Mouse (Mus musculus) embryonic facial prominence, embryonic 12.5 days (tissue): Measurements from ENCODE around the gene Zfp672. TPM values are rescaled to one million over a fixed set of nuclear protein-coding genes. Genes with fewer than 3 reads are reported as not detected.
"Not testable (repeated sequence)": the region's sequence is repeated elsewhere in the genome, so short reads cannot be mapped to it uniquely, and the experiment has no call there.

Experiments used
- ATAC-seq: fragments of 200-750 bp; cut with Nextera tagmentation; 2 replicates; pipeline ENCODE4 v1.8.0; 2017; ENCODE audit not compliant: insufficient number of reproducible peaks, insufficient read depth, low FRiP score, low TSS enrichment
- H3K27ac ChIP-seq: fragments of 300-500 bp; sonication (generic); 2 replicates; pipeline ENCODE4 v1.5.1; 2016; ENCODE audit warnings: mild to moderate bottlenecking
- H3K27me3 ChIP-seq: fragments of 300-500 bp; sonication (generic); 2 replicates; pipeline ENCODE4 v1.6.1; 2016; ENCODE audit warnings: mild to moderate bottlenecking, moderate library complexity
- H3K36me3 ChIP-seq: fragments of 300-500 bp; sonication (generic); 2 replicates; pipeline ENCODE4 v1.6.1; 2016; ENCODE audit warnings: mild to moderate bottlenecking
- H3K4me1 ChIP-seq: fragments of 300-500 bp; sonication (generic); 2 replicates; pipeline ENCODE4 v1.6.1; 2016
- H3K4me2 ChIP-seq: fragments of 300-500 bp; sonication (generic); replicated peaks from 2 replicates; pipeline ENCODE4 v1.6.1; 2016; ENCODE audit warnings: mild to moderate bottlenecking, moderate library complexity
- H3K4me3 ChIP-seq: fragments of 300-500 bp; sonication (generic); 2 replicates; pipeline ENCODE4 v1.5.1; 2016; ENCODE audit warnings: mild to moderate bottlenecking
- H3K9ac ChIP-seq: fragments of 300-500 bp; sonication (generic); 2 replicates; pipeline ENCODE4 v1.6.1; 2016; ENCODE audit warnings: mild to moderate bottlenecking, moderate library complexity
- H3K9me3 ChIP-seq: fragments of 300-500 bp; sonication (generic); 2 replicates; pipeline ENCODE4 v1.6.1; 2016; ENCODE audit warnings: mild to moderate bottlenecking, moderate library complexity
- WGBS: fragments of 180-500 bp; shearing (Covaris S2); methylation state at CpG from one replicate; pipeline ENCODE4 v1.1.7; 2016; 5-methylcytosine and 5-hydroxymethylcytosine counted together
- polyA plus RNA-seq: library from polyadenylated mRNA; unstranded; fragments of >200 nt; fragmentation: Nextera tagmentation; extraction: Ambion mirVana; gene quantifications from 2 replicates; pipeline ENCODE4 v1.2.1, GENCODE M21; 2016

Gene Zfp672
- 38.7 and 40.8 TPM in 2 replicates for polyA plus RNA-seq

DNA sequence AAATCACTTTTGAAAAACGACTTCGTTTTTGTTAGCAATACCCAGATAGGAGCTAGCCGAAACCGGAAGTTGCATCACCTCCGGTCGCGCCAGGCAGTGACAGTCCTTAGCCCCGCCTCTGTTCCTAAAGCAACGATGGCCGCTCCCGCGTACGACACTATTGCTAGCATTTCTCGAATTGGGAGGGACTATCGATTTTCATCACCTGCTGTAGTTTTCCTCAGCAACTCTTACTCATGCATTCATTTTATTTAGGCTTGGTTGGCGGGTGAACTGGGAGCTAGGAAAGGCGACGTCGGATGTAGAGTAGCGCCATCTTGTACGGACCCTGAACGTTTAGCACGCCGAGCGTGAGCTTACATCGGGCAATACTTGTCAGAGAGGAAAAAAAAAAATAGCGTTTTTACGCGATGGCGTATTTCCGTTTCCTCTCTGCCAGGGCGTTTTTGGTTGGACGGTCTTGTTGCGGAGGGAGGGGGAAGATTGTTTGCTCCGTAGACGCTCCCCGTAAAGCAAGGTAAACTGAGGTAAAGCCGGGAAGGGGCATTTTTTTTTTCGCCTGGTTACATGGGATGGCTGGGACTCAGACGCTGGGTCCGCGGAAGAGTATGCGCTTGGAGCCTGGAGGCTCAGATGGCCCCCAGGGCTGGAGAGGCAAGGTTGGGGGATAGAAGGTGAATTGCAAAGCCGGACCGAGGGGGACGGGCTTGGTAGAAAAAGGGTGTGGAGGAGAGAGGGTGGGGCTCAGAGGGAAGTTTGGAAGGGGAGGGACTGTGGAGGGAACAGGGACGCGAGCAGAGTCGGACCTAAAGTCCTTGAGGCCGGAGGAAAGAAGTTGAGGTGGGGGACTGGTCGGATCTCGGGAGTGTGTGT lies at the start of gene Zfp672, which contains the start of gene Sh3bp5l:
Gene Zfp672, minus strand, starts transcription at position 64 of the 873 bp plus-strand sequence.
Gene Sh3bp5l, plus strand, starts transcription at position 449 of the 873 bp plus-strand sequence.
- Histone ChIP-seq H3K4me2 (peak within 1 kb of the TSS; percentile 95), H3K36me3 (peaks cover 23% of the 10 kb centered on the region), H3K9ac (peak within 1 kb of the TSS; percentile 83), H3K27ac (peak within 1 kb of the TSS; percentile 63), H3K4me1 (peaks cover 25% of the 10 kb centered on the region), H3K27me3 (no peaks in the 10 kb centered on the region), H3K4me3 (peak within 1 kb of the TSS; percentile 79), H3K9me3 (no peaks in the 10 kb centered on the region)
- peak; percentile 87 for ATAC-seq
- WGBS: under 1% methylated on average over 52 of the region's 52 CpGs

DNA sequence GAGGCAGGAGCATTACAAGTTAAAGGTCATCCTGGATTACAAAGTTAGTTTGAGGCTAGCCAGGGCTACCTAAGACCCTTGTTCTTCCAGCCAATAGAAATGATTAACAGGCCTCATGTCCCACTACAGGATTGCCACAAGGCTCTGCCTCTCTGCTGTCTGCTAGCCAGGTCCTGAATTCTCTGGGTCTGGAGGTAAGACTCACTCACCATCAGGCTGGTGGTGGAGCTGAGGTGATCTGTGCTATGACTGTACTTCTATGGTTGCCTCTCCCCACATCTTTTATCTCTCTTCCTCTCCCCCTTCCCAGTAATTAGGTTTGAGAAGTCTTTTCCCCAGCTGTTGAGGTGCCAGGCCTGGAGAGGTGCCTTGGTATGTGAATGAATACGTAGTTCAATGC lies 49.4 kb upstream of the Zfp672 start:
- Histone ChIP-seq H3K27ac (no peak overlapping the region), H3K9ac (no peak overlapping the region), H3K4me1 (no peaks in the 10 kb centered on the region), H3K4me2 (no peak overlapping the region), H3K27me3 (no peaks in the 10 kb centered on the region), H3K36me3 (no peaks in the 10 kb centered on the region), H3K9me3 (no peaks in the 10 kb centered on the region), H3K4me3 (no peak overlapping the region)
- 93% methylated on average over 1 of the region's 1 CpGs for WGBS
- ATAC-seq: no peak

DNA sequence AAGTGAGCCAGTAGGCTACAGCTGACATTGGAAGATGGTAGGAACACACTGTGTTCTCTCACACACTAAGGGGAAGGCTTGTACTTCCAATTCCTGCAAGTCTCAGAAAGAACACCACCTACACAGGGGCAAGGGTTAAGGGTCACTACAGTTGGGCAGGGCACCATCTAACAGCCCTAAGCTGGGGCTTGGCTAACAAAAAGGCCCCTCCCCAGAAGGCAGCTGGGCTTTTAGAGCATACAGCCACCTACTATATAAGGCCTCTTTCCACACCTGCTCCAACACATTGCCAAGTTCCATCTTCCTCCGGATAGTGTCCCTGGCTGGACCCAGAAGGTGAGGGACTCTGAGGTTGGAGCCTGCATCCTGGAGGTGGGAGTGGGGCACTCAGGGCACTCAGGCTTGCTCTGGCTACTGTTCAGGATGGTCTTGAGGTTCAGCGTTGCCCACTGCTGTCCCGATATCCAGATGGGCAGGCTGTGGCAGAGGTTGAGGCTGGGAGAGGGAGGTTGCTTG lies 48.7 kb upstream of the Zfp672 start, which contains the start of gene Lypd8:
Gene Lypd8, plus strand, starts transcription at position 281 of the 516 bp plus-strand sequence.
- no peak for ATAC-seq
- no peak within 1 kb of the TSS for H3K4me2 ChIP-seq
- no peaks in the 10 kb centered on the region for H3K9me3 ChIP-seq
- no peaks in the 10 kb centered on the region for H3K27me3 ChIP-seq
- 88% methylated on average over 3 of the region's 3 CpGs for WGBS
- H3K4me1 ChIP-seq: no peaks in the 10 kb centered on the region
- H3K9ac ChIP-seq: no peak within 1 kb of the TSS
- H3K27ac ChIP-seq: no peak within 1 kb of the TSS
- H3K36me3 ChIP-seq: no peaks in the 10 kb centered on the region
- no peak within 1 kb of the TSS for H3K4me3 ChIP-seq

DNA sequence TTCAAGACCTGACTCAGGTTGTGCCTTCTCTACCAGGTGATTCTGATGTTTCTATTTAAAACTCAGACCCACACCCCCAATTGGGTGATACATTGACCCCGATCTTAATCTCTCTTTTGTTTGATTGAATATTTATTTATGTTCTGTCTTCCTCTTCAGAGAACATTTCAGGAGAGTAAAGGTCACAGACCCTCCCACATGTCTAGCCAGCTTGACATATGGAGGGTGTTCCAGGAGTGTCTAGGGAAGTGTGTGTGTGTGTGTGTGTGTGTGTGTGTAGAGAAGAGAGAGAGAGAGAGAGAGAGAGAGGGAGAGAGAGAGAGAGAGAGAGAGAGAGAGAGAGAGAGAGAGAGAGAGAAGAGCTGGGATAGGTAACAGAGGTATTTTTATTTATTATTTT lies 47.5 kb upstream of the Zfp672 start:
- no peaks in the 10 kb centered on the region for H3K27me3 ChIP-seq
- 77% methylated on average over 1 of the region's 1 CpGs for WGBS

DNA sequence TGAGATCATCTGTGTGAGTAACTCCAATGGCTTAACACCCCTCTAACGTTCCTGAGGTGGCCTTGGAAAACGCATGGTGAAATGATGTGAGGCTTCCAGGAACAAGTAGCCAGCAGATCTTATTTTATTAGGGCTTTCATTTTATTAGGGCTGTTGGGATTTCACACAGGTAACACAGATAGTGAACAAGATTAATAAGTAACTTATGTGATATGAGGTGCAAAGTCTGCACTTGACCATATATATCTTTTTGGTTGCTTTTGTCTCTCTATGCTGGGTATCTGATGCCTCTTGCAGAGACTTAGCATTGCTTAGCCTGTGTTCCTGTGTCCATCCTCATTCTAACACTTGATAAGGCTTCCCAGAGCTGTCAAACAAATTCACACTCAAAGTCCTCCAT lies 47.1 kb upstream of the Zfp672 start:
- no peak overlapping the region for H3K4me2 ChIP-seq
- no peak overlapping the region for H3K27ac ChIP-seq
- ATAC-seq: no peak
- no peaks in the 10 kb centered on the region for H3K4me1 ChIP-seq
- H3K9ac ChIP-seq: no peak overlapping the region
- H3K9me3 ChIP-seq: no peaks in the 10 kb centered on the region
- 84% methylated on average over 2 of the region's 2 CpGs for WGBS
- no peaks in the 10 kb centered on the region for H3K27me3 ChIP-seq
- H3K36me3 ChIP-seq: no peaks in the 10 kb centered on the region
- H3K4me3 ChIP-seq: no peak overlapping the region

More for the DNA sequence above, 47.5 kb upstream of the Zfp672 start:
- ATAC-seq: no peak
- Histone ChIP-seq H3K4me1 (no peaks in the 10 kb centered on the region), H3K4me3 (no peak overlapping the region), H3K9me3 (no peaks in the 10 kb centered on the region), H3K36me3 (no peaks in the 10 kb centered on the region), H3K4me2 (no peak overlapping the region), H3K9ac (no peak overlapping the region), H3K27ac (no peak overlapping the region)

DNA sequence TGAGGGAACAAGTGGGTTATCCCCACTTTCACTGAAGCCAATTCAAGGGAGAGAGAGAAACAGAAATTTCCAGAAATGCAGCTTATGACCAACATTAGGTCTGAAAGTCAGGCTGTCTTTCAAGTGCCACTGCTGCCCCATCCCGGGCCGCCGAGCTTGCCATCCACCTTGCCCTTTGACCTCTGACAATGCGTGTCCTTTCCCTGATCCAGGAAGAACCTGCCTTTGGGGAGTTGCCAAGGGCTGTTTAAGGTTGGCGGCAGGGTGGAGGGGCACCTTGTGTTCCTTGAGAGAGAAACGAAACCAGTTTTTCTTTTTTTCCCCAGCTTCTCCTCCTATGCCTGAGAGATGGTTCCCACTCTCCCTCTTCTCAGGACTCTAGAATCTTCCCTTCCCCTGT lies 36.1 kb upstream of the Zfp672 start:
- H3K9ac ChIP-seq, H3K27ac ChIP-seq, H3K9me3 ChIP-seq, ATAC-seq, H3K27me3 ChIP-seq, H3K4me2 ChIP-seq, H3K4me3 ChIP-seq, H3K4me1 ChIP-seq, H3K36me3 ChIP-seq: not testable (repeated sequence)
- no CpG with 5 or more reads among the region's 6 CpGs for WGBS

DNA sequence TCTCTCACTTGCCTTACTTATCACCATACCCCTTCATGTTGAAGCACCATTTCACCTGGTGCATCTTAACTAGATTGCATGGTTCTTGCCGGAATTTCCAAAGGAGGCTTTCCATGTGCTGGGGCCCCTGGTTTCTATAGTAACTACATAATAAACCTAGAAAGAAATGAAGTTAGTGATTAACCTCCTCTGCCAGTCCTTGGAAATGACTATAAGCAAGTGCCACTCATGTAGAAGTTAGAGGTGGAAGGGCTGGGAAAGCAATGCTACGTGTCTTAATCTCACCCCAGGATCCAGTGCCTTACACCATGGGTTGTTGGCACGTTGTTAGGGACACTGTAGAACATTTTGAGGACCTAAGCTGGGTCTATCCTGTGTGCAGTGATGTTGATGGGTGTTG lies 34.3 kb upstream of the Zfp672 start:
- Histone ChIP-seq H3K36me3 (no peaks in the 10 kb centered on the region), H3K27me3 (no peaks in the 10 kb centered on the region), H3K4me2 (no peak overlapping the region), H3K9me3 (no peaks in the 10 kb centered on the region), H3K4me1 (no peaks in the 10 kb centered on the region), H3K4me3 (no peak overlapping the region), H3K27ac (no peak overlapping the region), H3K9ac (no peak overlapping the region)
- WGBS: 72% methylated on average over 3 of the region's 3 CpGs
- no peak for ATAC-seq

DNA sequence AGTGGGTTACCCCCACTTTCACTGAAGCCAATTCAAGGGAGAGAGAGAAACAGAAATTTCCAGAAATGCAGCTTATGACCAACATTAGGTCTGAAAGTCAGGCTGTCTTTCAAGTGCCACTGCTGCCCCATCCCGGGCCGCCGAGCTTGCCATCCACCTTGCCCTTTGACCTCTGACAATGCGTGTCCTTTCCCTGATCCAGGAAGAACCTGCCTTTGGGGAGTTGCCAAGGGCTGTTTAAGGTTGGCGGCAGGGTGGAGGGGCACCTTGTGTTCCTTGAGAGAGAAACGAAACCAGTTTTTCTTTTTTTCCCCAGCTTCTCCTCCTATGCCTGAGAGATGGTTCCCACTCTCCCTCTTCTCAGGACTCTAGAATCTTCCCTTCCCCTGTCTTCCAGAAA lies 32.4 kb upstream of the Zfp672 start:
- H3K9me3 ChIP-seq, H3K4me1 ChIP-seq, H3K27me3 ChIP-seq, H3K36me3 ChIP-seq, ATAC-seq, H3K9ac ChIP-seq, H3K4me2 ChIP-seq, H3K4me3 ChIP-seq, H3K27ac ChIP-seq: not testable (repeated sequence)
- no CpG with 5 or more reads among the region's 6 CpGs for WGBS

DNA sequence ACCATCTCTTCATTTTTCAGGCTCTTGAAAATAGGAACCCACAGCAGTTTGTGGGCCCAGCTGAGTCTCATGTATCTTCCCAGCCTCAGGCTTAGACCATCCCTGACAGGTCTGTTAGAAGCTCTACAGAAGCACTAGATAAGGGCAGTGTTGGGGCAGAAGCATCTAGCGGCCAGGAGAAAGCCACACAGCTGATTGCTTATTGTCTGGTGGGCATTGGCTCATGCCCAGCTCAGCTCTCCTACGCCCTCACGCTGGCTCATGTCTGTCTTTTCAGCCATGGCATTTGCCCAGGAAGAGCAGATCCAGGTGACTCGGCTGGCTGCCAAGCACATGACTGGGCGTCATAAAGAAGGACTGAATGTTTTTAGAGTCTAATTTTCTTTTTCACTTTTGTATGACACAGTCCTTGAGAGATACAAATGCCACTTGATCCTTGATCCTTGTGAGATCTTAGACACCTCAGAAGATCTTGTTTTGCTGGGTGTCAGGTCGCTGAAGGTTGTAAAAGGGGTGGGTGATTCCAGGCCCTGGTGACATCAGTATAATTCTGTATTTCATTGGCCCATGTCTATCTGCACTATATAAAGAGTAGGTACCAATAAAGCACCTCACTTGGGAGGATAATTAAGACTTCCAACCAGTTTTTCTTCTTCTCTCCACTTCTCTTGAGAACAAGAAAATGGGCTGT lies 27.9 kb upstream of the Zfp672 start:
- H3K9me3 ChIP-seq: no peaks in the 10 kb centered on the region
- no peak overlapping the region for H3K9ac ChIP-seq
- no peaks in the 10 kb centered on the region for H3K27me3 ChIP-seq
- no peak overlapping the region for H3K4me3 ChIP-seq
- H3K4me2 ChIP-seq: no peak overlapping the region
- no peak overlapping the region for H3K27ac ChIP-seq
- 89% methylated on average over 6 of the region's 6 CpGs for WGBS
- ATAC-seq: no peak
- no peaks in the 10 kb centered on the region for H3K36me3 ChIP-seq
- H3K4me1 ChIP-seq: 0 out of 2 replicates have a peak, but pooled peaks cover 2% of the 10 kb centered on the region

DNA sequence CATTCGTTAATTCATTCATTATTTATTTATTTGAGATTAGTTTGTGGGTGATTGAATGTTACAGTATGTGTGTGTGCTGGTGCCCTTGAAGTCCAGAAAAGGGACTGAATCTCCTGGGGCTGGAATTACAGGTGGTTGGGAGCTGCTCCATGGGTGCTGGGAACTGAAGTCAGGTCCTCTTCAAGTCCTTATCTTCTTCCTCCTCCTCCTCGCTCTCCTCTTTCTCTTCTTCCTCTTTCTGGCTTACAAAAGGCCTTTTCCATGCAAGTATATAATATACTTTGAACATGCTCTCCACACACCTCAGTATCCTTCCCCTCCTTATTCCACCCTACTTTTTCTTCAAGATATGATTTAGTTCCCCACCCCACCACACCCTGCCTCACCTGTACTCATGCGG lies 26.9 kb upstream of the Zfp672 start:
- Histone ChIP-seq H3K4me1 (0 out of 2 replicates have a peak, but pooled peaks cover 2% of the 10 kb centered on the region), H3K36me3 (no peaks in the 10 kb centered on the region), H3K9ac (no peak overlapping the region), H3K4me2 (no peak overlapping the region), H3K27ac (no peak overlapping the region), H3K27me3 (no peaks in the 10 kb centered on the region), H3K4me3 (no peak overlapping the region), H3K9me3 (no peaks in the 10 kb centered on the region)
- WGBS: 93% methylated on average over 3 of the region's 3 CpGs
- no peak for ATAC-seq

DNA sequence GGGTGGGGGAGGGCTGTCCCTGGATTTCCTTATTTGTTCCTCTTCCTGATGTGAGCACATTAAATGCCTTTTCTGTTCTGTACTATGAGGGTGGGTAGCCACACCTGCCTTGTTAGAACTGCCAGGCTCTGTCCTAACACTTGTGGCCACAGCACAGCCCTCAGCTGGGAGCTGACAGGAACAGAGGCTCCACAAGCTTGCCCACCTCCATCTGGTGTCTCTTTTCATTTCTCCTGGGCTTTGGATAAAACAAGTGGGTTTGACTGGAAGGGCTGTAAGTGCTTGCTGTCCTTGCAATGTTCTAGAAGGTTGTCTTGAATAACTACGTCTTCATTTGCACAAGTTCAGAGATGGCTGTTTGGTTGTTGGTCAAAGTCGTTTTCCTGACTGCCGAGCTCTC lies 24.8 kb upstream of the Zfp672 start:
- no peak overlapping the region for H3K4me3 ChIP-seq
- H3K9me3 ChIP-seq: no peaks in the 10 kb centered on the region
- no peak overlapping the region for H3K27ac ChIP-seq
- 0 out of 2 replicates have a peak, but pooled peaks cover 2% of the 10 kb centered on the region for H3K4me1 ChIP-seq
- H3K36me3 ChIP-seq: no peaks in the 10 kb centered on the region
- no peak overlapping the region for H3K4me2 ChIP-seq
- no peak for ATAC-seq
- H3K9ac ChIP-seq: no peak overlapping the region
- 80% methylated on average over 3 of the region's 3 CpGs for WGBS
- no peaks in the 10 kb centered on the region for H3K27me3 ChIP-seq
